Mouse (Mus musculus) forebrain, embryonic 16.5 days (tissue): ENCODE measurements around the gene Kazn. TPM values are rescaled to one million over a fixed set of nuclear protein-coding genes. Genes with fewer than 3 reads are reported as not detected.

Source experiments
- ATAC-seq: fragments of 200-750 bp; cut with Nextera tagmentation; 2 replicates; pipeline ENCODE4 v1.8.0; 2017; ENCODE audit warnings: mild to moderate bottlenecking, moderate library complexity
- H3K27ac ChIP-seq: fragments of 300-500 bp; sonication (generic); 2 replicates; pipeline ENCODE4 v1.5.1; 2014; ENCODE audit warnings: low read length, control low read depth
- H3K27me3 ChIP-seq: fragments of 300-500 bp; sonication (generic); replicated peaks from 2 replicates; pipeline ENCODE4 v1.6.1; 2014; ENCODE audit warnings: low read length; ENCODE audit not compliant: control insufficient read depth, insufficient read depth
- H3K36me3 ChIP-seq: fragments of 300-500 bp; sonication (generic); 2 replicates; pipeline ENCODE4 v1.6.1; 2014; ENCODE audit not compliant: control insufficient read depth, insufficient read depth
- H3K4me1 ChIP-seq: fragments of 300-500 bp; sonication (generic); replicated peaks from 2 replicates; pipeline ENCODE4 v1.6.1; 2014; ENCODE audit warnings: low read length; ENCODE audit not compliant: control insufficient read depth, insufficient read depth
- H3K4me2 ChIP-seq: fragments of 300-500 bp; sonication (generic); 2 replicates; pipeline ENCODE4 v1.6.1; 2014; ENCODE audit warnings: mild to moderate bottlenecking, low read length, control low read depth
- H3K4me3 ChIP-seq: fragments of 300-500 bp; sonication (generic); replicated peaks from 2 replicates; pipeline ENCODE4 v1.5.1; 2014; ENCODE audit warnings: mild to moderate bottlenecking, low read length, control low read depth
- H3K9ac ChIP-seq: fragments of 300-500 bp; sonication (generic); replicated peaks from 2 replicates; pipeline ENCODE4 v1.6.1; 2014; ENCODE audit warnings: low read depth, low read length, control low read depth
- H3K9me3 ChIP-seq: fragments of 300-500 bp; sonication (generic); 2 replicates; pipeline ENCODE4 v1.6.1; 2016; ENCODE audit warnings: low read length; ENCODE audit not compliant: control insufficient read depth
- WGBS: fragments of 180-500 bp; shearing (Covaris S2); extraction: QIAGEN DNeasy Blood & Tissue Kit; methylation state at CpG from one replicate; pipeline ENCODE4 v1.1.7; 2014; 5-methylcytosine and 5-hydroxymethylcytosine counted together
- polyA plus RNA-seq: library from polyadenylated mRNA; unstranded; fragments of >200 nt; fragmentation: Nextera tagmentation; extraction: Ambion mirVana; gene quantifications from 2 replicates; pipeline ENCODE4 v1.2.1, GENCODE M21; 2015

The Kazn gene
- polyA plus RNA-seq, 1 experiment from 2014 or later, result 27.6 TPM

DNA sequence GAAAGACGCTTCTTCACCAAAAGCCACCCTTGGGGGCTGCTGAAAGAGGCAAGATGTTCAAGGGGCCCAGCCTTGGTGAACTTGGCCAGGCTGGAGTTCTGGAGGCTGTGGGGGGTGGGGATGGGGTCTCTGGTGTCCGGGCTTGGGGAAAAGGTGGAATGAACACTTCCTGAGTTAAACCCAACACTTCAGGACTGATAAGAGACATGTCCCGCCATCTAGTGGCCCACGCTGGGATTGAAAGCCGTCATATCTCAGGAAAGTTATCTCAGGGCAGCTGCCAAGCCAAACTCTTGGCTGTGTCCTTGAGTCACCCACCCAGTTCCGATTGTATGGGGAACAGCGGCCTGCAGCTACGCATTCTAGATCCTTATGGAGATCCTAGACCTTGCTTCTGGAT lies 140.9 kb downstream of the Kazn start:
- no peaks in the 10 kb centered on the region for H3K36me3 ChIP-seq
- H3K9me3 ChIP-seq, result no peaks in the 10 kb centered on the region
- H3K27ac ChIP-seq, result no peak overlapping the region
- ATAC-seq, result peak; percentile 54; the same call in 1 of the 2 replicates
- 22% methylated on average over 8 of the region's 8 CpGs for WGBS
- no peak overlapping the region for H3K4me2 ChIP-seq
- peaks cover 7% of the 10 kb centered on the region for H3K4me1 ChIP-seq
- H3K9ac ChIP-seq, result no peak overlapping the region
- H3K4me3 ChIP-seq, result no peak overlapping the region
- no peaks in the 10 kb centered on the region for H3K27me3 ChIP-seq

DNA sequence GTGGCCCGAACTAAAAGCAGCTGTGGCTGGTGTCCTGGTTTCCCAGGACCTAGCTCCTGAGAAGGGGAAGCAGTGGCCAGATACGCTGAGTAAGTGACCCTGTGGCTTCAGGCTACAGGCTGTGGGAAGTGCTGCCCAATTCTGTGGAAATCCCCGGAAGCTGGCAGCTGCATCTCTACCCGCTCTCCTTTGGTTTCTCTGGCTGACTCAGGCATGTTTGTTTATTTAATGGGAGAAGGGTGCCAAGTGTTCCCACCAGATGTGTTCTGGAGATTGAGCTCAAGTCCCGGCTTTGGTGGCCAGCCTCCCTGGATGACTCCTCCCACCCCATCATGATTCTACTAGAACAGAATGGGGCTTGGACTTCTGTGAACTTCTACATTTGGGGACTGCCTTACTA lies 141.3 kb downstream of the Kazn start:
- Histone ChIP-seq H3K36me3 (no peaks in the 10 kb centered on the region), H3K9ac (no peak overlapping the region), H3K4me1 (peaks cover 7% of the 10 kb centered on the region), H3K27me3 (no peaks in the 10 kb centered on the region), H3K27ac (no peak overlapping the region), H3K9me3 (no peaks in the 10 kb centered on the region), H3K4me3 (no peak overlapping the region), H3K4me2 (no peak overlapping the region)
- no peak for ATAC-seq
- WGBS, result 44% methylated on average over 5 of the region's 5 CpGs

DNA sequence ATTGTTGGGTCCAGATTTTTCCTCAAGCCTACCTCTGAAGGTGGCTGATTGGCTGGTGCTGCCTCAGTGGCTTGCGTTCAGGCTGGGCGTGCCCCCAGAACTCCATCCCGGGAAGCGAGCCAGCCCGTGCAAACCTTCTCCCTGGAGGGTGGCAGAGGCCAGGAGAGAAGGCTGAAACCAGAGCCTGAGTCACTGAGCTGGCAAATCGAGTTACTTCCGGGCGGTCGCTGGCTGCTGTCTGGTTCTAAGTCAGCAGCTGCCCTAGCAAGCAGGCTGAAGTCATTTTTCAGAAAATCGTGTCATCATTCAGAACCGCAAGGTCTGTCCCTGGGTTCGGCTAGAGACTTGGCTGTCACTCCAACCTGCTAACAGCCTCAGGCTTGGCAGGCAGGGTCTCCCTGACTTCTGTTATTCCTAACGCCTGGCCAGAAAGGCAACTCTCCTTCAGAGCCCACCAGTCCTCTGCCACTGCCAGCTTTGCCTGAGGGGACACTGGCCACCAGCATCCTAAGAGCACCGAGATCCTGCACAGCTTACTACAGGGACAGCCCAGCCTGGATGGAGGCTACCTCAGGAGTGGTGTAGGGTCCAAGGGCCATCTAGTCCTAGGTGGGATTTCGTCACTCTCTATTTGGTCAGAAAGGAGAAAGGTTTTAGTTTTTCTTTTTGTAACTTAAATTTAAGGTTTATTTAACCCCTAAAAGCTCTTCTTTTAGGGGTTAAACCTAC lies 143.5 kb downstream of the Kazn start:
- Histone ChIP-seq H3K9ac (no peak overlapping the region), H3K27me3 (no peaks in the 10 kb centered on the region), H3K4me1 (peaks cover 7% of the 10 kb centered on the region), H3K9me3 (no peaks in the 10 kb centered on the region), H3K36me3 (no peaks in the 10 kb centered on the region), H3K27ac (no peak overlapping the region), H3K4me2 (no peak overlapping the region), H3K4me3 (no peak overlapping the region)
- 38% methylated on average over 15 of the region's 15 CpGs for WGBS
- peak; percentile 43 for ATAC-seq

DNA sequence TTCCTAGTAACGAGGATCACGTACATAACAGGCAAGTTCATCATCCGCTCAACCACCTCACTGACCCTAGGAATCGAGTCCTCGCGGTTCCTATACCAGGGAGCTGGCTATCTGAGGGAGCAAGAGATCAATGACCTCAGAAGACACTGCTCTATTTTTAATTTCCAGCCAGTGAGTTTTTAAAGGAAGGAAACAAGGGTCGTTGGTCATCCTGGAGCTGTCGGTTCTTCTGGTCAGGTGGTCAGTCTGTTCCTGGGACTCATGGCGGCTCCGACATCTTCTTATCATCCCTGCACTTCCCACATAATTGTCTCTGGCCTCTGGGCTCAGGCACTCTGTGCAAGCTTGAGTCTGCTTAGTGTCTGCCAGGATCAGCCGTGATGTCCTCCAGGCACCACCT lies 144.8 kb downstream of the Kazn start:
- peaks cover 7% of the 10 kb centered on the region for H3K4me1 ChIP-seq
- H3K36me3 ChIP-seq, result no peaks in the 10 kb centered on the region
- H3K4me2 ChIP-seq, result no peak overlapping the region
- no peaks in the 10 kb centered on the region for H3K9me3 ChIP-seq
- H3K27me3 ChIP-seq, result no peaks in the 10 kb centered on the region
- ATAC-seq, result no peak
- no peak overlapping the region for H3K4me3 ChIP-seq
- WGBS, result 90% methylated on average over 11 of the region's 11 CpGs
- no peak overlapping the region for H3K9ac ChIP-seq
- no peak overlapping the region for H3K27ac ChIP-seq

DNA sequence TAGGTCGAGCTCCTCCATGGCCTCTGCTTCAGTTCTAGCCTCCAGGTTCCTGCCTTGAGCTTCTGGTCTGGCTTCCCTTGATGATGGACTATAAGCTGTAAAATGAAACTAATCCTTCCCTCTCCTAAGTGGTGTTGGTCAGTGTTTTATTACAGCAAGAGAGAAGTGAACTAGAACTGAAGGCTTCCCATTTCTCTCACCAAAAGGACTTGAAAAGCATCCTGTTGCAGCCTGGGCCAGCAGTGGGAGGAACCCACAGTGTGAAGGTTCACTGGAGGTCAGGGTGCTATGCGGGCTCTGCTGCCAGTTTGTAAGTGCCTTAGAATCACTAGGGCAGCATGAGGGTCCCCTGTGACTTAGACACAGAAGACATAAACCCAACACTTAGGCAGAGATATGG lies 148.1 kb downstream of the Kazn start:
- 83% methylated on average over 2 of the region's 2 CpGs for WGBS

DNA sequence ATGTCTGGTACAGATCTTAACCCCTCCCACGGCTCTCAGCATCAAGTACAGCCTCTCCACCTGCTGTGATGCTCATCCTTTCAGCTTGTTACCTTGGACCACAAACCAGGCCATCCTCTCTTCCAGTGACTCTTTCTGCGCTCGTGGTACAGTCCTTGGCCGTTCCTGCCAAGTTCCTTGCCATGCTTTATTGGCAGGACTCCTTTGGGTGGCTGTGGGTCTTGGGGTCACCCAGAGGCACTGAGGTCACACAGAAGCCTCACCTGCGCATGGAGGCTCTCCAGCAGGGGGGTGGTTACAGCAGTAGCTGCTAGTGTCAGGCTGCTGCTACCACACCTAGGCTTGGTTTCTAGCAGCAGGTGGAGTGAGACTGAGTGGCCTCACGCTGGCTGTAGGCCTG lies 149.2 kb downstream of the Kazn start:
- Histone ChIP-seq H3K4me2 (no peak overlapping the region), H3K9me3 (no peaks in the 10 kb centered on the region), H3K36me3 (no peaks in the 10 kb centered on the region), H3K4me3 (no peak overlapping the region), H3K4me1 (no peaks in the 10 kb centered on the region; the same call in 1 of the 2 replicates), H3K27ac (no peak overlapping the region), H3K27me3 (peaks cover 9% of the 10 kb centered on the region), H3K9ac (no peak overlapping the region)
- ATAC-seq, result no peak
- 79% methylated on average over 6 of the region's 6 CpGs for WGBS

More for the DNA sequence above, 148.1 kb downstream of the Kazn start:
- Histone ChIP-seq H3K9ac (no peak overlapping the region), H3K4me1 (peaks cover 7% of the 10 kb centered on the region), H3K4me3 (no peak overlapping the region), H3K4me2 (no peak overlapping the region), H3K27ac (no peak overlapping the region), H3K27me3 (0 out of 2 replicates have a peak, but pooled peaks cover 3% of the 10 kb centered on the region), H3K36me3 (no peaks in the 10 kb centered on the region), H3K9me3 (no peaks in the 10 kb centered on the region)
- no peak for ATAC-seq

DNA sequence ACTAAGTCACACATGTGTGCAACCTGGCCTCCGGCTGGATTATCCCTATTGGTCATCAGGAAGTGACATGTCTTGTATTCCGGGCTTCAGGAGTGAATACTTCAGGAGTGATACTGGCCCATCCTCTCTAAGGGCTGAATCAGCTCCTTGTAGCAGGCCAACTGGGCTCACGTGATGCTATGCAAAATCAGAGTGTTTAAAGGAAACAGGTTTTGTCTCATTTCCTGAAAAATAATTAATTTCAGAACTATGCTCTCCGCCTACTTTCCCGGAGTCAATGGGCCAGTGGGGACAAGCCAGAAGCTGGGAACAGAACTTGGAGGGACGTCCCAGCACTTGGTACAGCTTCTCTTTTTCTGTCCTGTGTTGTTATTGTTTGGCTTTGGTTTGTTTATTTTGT lies 150.4 kb downstream of the Kazn start:
- 79% methylated on average over 6 of the region's 6 CpGs for WGBS
- Histone ChIP-seq H3K27me3 (peaks cover 16% of the 10 kb centered on the region), H3K9me3 (no peaks in the 10 kb centered on the region), H3K4me2 (no peak overlapping the region), H3K27ac (no peak overlapping the region), H3K36me3 (no peaks in the 10 kb centered on the region), H3K4me1 (peaks cover 10% of the 10 kb centered on the region), H3K9ac (no peak overlapping the region), H3K4me3 (no peak overlapping the region)
- ATAC-seq, result no peak

DNA sequence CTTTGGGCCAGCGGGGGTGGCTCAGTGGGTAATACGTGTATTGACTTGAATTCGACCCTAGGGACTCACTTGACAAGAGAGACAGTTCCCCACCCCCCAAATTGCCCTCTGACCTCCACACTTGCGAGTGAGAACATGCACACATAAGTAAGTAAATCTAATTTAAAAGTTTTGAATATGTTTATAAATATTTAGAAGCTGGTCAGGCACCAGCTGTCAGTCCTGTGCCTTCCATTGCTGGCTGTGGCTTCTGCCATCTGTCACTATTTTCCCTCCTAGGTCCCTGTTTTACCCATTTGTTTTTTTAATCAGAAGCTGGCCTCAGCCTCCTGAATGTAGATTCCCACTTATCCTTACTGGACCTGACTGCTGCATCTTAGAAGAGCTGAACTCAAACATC lies 150.8 kb downstream of the Kazn start:
- ATAC-seq, result no peak
- H3K4me2 ChIP-seq, result no peak overlapping the region
- WGBS, result 45% methylated on average over 4 of the region's 4 CpGs
- H3K9ac ChIP-seq, result no peak overlapping the region
- H3K4me3 ChIP-seq, result no peak overlapping the region
- no peaks in the 10 kb centered on the region for H3K36me3 ChIP-seq
- no peaks in the 10 kb centered on the region for H3K9me3 ChIP-seq
- H3K4me1 ChIP-seq, result peaks cover 10% of the 10 kb centered on the region
- H3K27ac ChIP-seq, result no peak overlapping the region
- peaks cover 16% of the 10 kb centered on the region for H3K27me3 ChIP-seq

DNA sequence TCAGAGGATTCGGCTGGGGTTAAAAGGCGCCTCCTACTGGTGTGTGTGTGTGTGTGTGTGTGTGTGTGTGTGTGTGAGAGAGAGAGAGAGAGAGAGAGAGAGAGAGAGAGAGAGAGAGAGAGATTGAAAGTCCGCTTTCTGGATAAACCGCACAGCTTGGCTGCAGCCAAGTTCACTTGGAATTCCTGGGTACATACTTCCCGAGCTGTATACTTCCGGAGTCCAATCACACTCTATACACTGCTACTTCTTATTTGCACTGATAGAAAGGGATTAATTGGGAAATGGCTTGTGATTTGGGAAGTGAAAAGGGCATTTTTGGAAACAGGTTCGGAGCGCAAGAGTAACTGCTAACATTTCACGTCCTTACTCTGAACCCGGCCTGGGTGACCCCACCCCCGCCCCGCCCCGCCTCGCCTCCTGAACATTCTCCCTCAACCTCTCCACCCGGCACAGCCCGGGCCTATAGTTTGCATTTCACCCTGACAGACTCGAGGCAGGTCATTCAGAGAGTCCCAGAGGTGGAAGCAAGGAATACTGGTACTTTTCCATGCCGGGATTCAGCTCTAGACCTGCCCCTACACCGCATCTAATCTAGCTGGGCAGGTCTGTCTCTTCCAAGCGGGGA lies 154.2 kb downstream of the Kazn start:
- Histone ChIP-seq H3K4me2 (peak overlapping the region; percentile 87), H3K4me1 (peaks cover 21% of the 10 kb centered on the region), H3K27me3 (peaks cover 19% of the 10 kb centered on the region), H3K27ac (no peak overlapping the region), H3K9me3 (no peaks in the 10 kb centered on the region), H3K36me3 (no peaks in the 10 kb centered on the region), H3K9ac (no peak overlapping the region), H3K4me3 (peak overlapping the region; percentile 53; the same call in 1 of the 2 replicates)
- no peak for ATAC-seq
- 7% methylated on average over 20 of the region's 20 CpGs for WGBS
